Mouse (Mus musculus): ENCODE results near the gene Plbd2.

Plbd2 gene

DNA sequence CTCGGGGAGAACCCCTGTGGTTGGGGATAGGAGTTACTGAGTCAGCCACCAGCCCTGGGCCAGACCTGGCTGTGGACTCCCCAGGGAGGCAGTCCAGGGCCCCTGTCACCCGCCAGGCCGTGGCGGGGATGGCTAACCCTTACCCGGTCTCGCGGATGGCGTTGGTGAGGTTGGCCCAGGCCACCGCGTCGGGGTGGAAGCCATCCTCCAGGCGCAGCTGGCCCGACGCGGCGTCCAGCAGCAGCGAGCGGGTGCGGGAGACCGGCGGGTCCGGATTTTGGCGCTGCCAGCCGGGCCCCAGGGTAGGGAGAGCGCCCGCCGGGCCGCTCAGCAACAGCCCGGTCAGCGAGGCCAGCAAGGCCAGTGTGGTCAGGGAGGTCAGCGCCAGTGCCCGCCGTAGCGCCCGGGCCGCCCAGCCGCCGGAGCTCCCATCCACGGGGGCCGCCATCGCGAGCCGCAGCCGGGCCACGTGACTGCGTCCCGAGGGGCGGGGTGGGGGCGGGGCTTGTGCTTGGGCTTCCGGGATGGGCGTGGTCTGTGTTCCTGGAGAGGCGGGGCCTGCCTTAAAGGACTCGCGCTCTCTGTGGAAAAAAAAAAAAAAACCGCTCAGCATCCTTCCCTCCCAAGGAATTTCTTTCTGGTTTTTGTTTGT, at the start of gene Plbd2:
Plbd2 (minus strand) TSS at position 482 of the 652 bp plus-strand sequence.
- DNase-seq: peak; percentile 81

DNA sequence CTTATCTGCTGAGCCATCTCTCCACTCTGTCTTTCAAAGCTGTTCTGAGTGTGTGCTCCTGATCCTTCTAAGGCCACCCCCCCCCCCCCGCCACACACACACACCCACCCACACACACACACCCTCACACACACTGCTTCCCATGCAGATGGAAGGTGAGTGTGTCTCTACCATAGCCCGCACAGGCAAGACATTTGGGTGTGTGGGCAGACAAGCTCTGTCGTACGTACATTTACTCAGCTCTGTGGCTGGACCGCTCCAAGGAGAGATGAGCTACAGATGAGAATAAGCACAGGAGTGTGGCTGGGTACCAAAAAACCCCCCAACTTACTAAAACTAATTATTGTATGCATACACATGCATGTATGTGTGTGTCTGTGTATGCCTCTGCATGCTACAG, 47.2 kb upstream of the Plbd2 start:
- DNase-seq: no peak

- DNase-seq: no peak
Measured at GRCm38 (mm10) chr5:120550137-120550536, 46.7 kb upstream of the Plbd2 start.

- DNase-seq: no peak
Measured at GRCm38 (mm10) chr5:120548236-120548850, 44.9 kb upstream of the Plbd2 start.

- DNase-seq: no peak
Measured at GRCm38 (mm10) chr5:120536632-120537031, 33.2 kb upstream of the Plbd2 start.

GRCm38 (mm10) chr5:120536046-120536445, 32.6 kb upstream of the Plbd2 start:
- DNase-seq: peak; percentile 68

DNA sequence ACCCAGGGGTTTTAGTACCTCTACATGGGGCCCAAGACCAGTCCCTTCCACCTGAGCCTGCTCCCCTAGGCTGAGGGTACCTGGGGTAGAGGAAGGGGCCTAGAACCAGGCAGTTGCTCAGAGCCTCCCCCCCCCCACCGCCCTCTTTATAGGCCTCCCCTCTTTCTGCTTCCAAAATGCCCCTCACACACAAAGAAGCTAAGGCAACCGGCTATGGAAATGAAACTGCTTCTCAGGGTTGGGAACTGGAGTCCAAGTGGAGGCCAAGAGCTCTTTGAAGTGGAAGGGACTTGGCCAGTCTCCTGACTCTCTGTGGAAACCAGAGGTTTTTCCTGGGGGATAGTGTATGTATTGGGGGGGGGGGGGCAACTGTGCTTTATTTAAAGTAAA, 31.3 kb upstream of the Plbd2 start:
- no peak for DNase-seq

- DNase-seq: no peak
Measured at GRCm38 (mm10) chr5:120534071-120534685, 30.8 kb upstream of the Plbd2 start.

- no peak for DNase-seq
Measured at GRCm38 (mm10) chr5:120531631-120532030, 28.2 kb upstream of the Plbd2 start.

GRCm38 (mm10) chr5:120527296-120527964, 24.0 kb upstream of the Plbd2 start:
- no peak for DNase-seq

DNA sequence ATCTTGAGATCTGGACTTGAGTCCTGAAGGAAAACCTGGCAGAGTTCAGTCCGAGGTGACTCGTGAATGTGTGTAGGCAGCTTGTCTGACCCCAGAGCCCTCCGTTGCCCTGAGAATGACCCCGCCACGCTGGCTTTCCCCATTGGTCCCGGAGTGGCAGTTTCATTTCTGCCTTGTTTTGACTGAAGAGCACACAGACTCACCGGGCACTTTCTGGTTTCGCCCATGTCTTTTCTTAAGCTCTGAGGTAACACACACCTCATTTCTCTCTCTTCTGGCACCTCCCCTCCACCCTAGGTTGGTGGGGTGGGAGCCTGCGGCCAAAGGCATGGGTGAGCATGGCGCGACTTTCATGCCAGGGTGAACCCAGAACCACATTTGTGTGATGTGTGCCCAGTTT, 22.9 kb upstream of the Plbd2 start:
- DNase-seq: no peak

GRCm38 (mm10) chr5:120525737-120526136, 22.3 kb upstream of the Plbd2 start:
- DNase-seq: no peak

DNA sequence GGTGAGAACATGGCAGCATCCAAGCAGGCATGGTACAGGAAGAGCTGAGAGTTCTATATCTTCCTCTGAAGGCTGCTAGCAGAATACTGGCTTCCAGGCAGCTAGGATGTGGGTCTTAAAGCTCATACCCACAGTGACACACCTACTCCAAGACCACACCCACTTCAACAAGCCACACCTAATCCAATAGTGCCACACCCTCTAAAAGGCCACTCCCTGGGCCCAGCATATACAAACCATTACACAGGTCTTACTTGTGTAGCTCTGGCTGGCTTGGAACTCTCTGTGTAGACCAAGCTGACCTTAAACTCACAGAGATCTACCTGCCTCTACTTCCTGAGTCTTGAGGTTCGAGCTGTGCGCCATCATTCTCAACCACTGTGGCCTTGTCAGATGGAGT, 21.3 kb upstream of the Plbd2 start:
- DNase-seq: no peak

DNA sequence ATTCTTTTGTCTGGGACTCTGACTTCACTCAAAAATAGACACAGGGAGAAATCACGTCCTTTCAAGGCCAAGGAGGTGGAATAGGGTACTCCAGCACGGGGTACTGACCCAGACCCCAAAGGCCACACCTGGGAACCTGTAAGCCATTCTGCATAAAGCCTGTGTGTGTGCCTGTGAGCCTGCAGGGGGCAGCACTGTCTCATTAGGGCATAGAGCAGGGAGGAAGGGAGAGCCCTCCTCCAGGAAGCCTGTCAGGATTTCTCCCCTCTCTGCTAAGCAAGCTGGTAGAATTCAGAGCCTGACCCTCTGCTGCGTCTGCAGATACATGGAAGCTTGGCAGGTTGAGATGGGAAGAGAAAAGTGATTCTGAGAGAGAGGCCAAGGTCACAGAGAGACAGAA, 19.2 kb upstream of the Plbd2 start:
- DNase-seq: no peak

- DNase-seq: no peak
Measured at GRCm38 (mm10) chr5:120517552-120517951, 14.1 kb upstream of the Plbd2 start.

GRCm38 (mm10) chr5:120516221-120516984, 13.0 kb upstream of the Plbd2 start:
- DNase-seq: no peak

- no peak for DNase-seq
Measured at GRCm38 (mm10) chr5:120515451-120515850, 12.0 kb upstream of the Plbd2 start.

- DNase-seq: no peak
Measured at GRCm38 (mm10) chr5:120514754-120515153, 11.3 kb upstream of the Plbd2 start.

GRCm38 (mm10) chr5:120514031-120514677, 10.7 kb upstream of the Plbd2 start:
- no peak for DNase-seq

GRCm38 (mm10) chr5:120512911-120513555, 9.6 kb upstream of the Plbd2 start:
- no peak for DNase-seq

GRCm38 (mm10) chr5:120511643-120512220, 8.3 kb upstream of the Plbd2 start:
- DNase-seq: peak; percentile 48
